Mouse (Mus musculus) cerebellum, postnatal 10 days (tissue): ENCODE measurements around the gene Sucnr1.

Experiments used
- DNase-seq, 2 experiments: peaks; one replicate each; pipeline ENCODE4 v3.0.0; 2021; ENCODE audit warnings: mixed read lengths in 2 of 2

Sucnr1 gene

GRCm38 (mm10) chr3:60111889-60112646, 30.4 kb downstream of the Sucnr1 start:
- DNase-seq, result peak; percentile 31 to 60

- DNase-seq, result no peak
Measured at GRCm38 (mm10) chr3:60114571-60114970, 32.9 kb downstream of the Sucnr1 start.

GRCm38 (mm10) chr3:60121449-60121848, 39.8 kb downstream of the Sucnr1 start:
- DNase-seq, result no peak

GRCm38 (mm10) chr3:60123859-60124794, 42.5 kb downstream of the Sucnr1 start:
- DNase-seq, result no peak

- DNase-seq, result no peak
Measured at GRCm38 (mm10) chr3:60126564-60126963, 44.9 kb downstream of the Sucnr1 start.

- no peak for DNase-seq
Measured at GRCm38 (mm10) chr3:60128282-60128681, 46.6 kb downstream of the Sucnr1 start.

GRCm38 (mm10) chr3:60135801-60136200, 54.1 kb downstream of the Sucnr1 start:
- DNase-seq, result no peak
